Mouse (Mus musculus): ENCODE results near the gene Il3. TPM values are rescaled to one million over a fixed set of nuclear protein-coding genes. Genes with fewer than 3 reads are reported as not detected.

Gene Il3
- polyA plus RNA-seq, 1 experiment: not detected

Other genes starting within 250 kb of the Il3 start
- 2.0 TPM for gene Slc22a4, start 239.2 kb downstream of the Il3 start, polyA plus RNA-seq (2012; fragmentation: generic; extraction: Trizol)
- 469 TPM for gene Pdlim4, start 198.3 kb downstream of the Il3 start, polyA plus RNA-seq (2012; fragmentation: generic; extraction: Trizol)
- gene P4ha2, start 167.2 kb downstream of the Il3 start, polyA plus RNA-seq (2012; fragmentation: generic; extraction: Trizol): 89.0 TPM
- not detected for gene Csf2, start 17.6 kb downstream of the Il3 start, polyA plus RNA-seq (2012; fragmentation: generic; extraction: Trizol)
- gene Acsl6, start 36.5 kb upstream of the Il3 start, polyA plus RNA-seq (2012; fragmentation: generic; extraction: Trizol): 17.6 TPM
- not detected for gene Meikin, start 103.4 kb upstream of the Il3 start, polyA plus RNA-seq (2012; fragmentation: generic; extraction: Trizol)
- gene Fnip1, start 170.9 kb upstream of the Il3 start, polyA plus RNA-seq (2012; fragmentation: generic; extraction: Trizol): 3.9 TPM

Data from myocyte (in vitro differentiated cells).